In genomic region chr1:156921290-156921994, GRCm38 (mm10) we compare ENCODE assay signal across 8 mouse cellular contexts. TPM values are rescaled to one million over a fixed set of nuclear protein-coding genes. Genes with fewer than 3 reads are reported as not detected.
DNase-seq lines count a peak whose midpoint lies in the region; ATAC-seq and TF ChIP-seq lines count a peak whose summit lies in the region.

No protein-coding gene starts in this region.

- TF ChIP-seq EP300 in heart, postnatal 0 days (IDR thresholded peaks at IDR 0.05; ENCODE audit: low read depth), result no peak

- peaks cover 11% of the 10 kb centered on the region for H3K4me1 ChIP-seq in heart, postnatal 0 days (ENCODE audit: control insufficient read depth, insufficient read depth)
- no peaks in the 10 kb centered on the region for H3K4me1 ChIP-seq in forebrain, embryonic 11.5 days (replicated peaks; ENCODE audit: control insufficient read depth, insufficient read depth, low read length)

- no peaks in the 10 kb centered on the region for H3K9me3 ChIP-seq in heart, postnatal 0 days (replicated peaks; ENCODE audit: control insufficient read depth, low read length)
- no peaks in the 10 kb centered on the region for H3K9me3 ChIP-seq in forebrain, embryonic 11.5 days (ENCODE audit: control insufficient read depth, low read length)

- no peaks in the 10 kb centered on the region for H3K36me3 ChIP-seq in heart, postnatal 0 days (replicated peaks; ENCODE audit: control insufficient read depth, insufficient read depth, low read length)
- no peaks in the 10 kb centered on the region for H3K36me3 ChIP-seq in forebrain, embryonic 11.5 days (ENCODE audit: control insufficient read depth, insufficient read depth, low read length)

- peak overlapping the region; percentile 57; the same call in 1 of the 2 replicates for H3K27ac ChIP-seq in heart, postnatal 0 days (ENCODE audit: low read depth)
- H3K27ac ChIP-seq in forebrain, embryonic 11.5 days (ENCODE audit: low read depth, low read length), result no peak overlapping the region

- DNase-seq in layer of hippocampus, adult 11-12 months (ENCODE audit: low spot score), result peak; percentile 21
- no peak for DNase-seq in layer of hippocampus, adult 18-20 months (ENCODE audit: low spot score in 2 of 2)
- peak; percentile 34 for DNase-seq in MEL-GATA-1-ER (ENCODE audit: extremely low read depth, low read depth)
- no peak for DNase-seq in heart, postnatal 0 days (ENCODE audit: low spot score)
- DNase-seq in monocyte, adult 2 months (ENCODE audit: low read depth in 1 of 2, low spot score in 2 of 2), result peak; percentile 21 to 60
- DNase-seq in forebrain, embryonic 11.5 days (ENCODE audit: low spot score), result no peak
- DNase-seq in ovary, postnatal 36 days (ENCODE audit: low spot score), result no peak
- no peak for DNase-seq in left cerebral cortex, adult 8-10 months (ENCODE audit: low spot score in 2 of 2)

- no peak for ATAC-seq in heart, postnatal 0 days (ENCODE audit: insufficient read depth, low read depth)
- no peak for ATAC-seq in forebrain, embryonic 11.5 days (replicated peaks; ENCODE audit: low FRiP score)

- no peaks in the 10 kb centered on the region for H3K27me3 ChIP-seq in heart, postnatal 0 days (ENCODE audit: control insufficient read depth, insufficient read depth, low read length)
- H3K27me3 ChIP-seq in forebrain, embryonic 11.5 days (ENCODE audit: control insufficient read depth, insufficient read depth, low read length), result no peaks in the 10 kb centered on the region

- H3K9ac ChIP-seq in heart, postnatal 0 days (replicated peaks; ENCODE audit: low read depth, low read length), result peak overlapping the region; percentile 33
- no peak overlapping the region for H3K9ac ChIP-seq in forebrain, embryonic 11.5 days (ENCODE audit: low read length)

- no peak overlapping the region for H3K4me2 ChIP-seq in heart, postnatal 0 days (ENCODE audit: low read depth, low read length)
- H3K4me2 ChIP-seq in forebrain, embryonic 11.5 days (ENCODE audit: low read depth, low read length, severe bottlenecking), result no peak overlapping the region

- 55% methylated on average over 12 of the region's 12 CpGs for WGBS in heart, postnatal 0 days
- 67% methylated on average over 12 of the region's 12 CpGs for WGBS in forebrain, embryonic 11.5 days

- no peak for TF ChIP-seq CTCF in heart, postnatal 0 days (IDR thresholded peaks at IDR 0.05; ENCODE audit: low read depth)

- H3K4me3 ChIP-seq in heart, postnatal 0 days (ENCODE audit: low read depth, low read length), result no peak overlapping the region
- H3K4me3 ChIP-seq in forebrain, embryonic 11.5 days (ENCODE audit: low read depth, low read length), result no peak overlapping the region

RNA-seq across cellular contexts. Expression of gene Ralgps2, which starts 18.0 kb away (rescaled TPM):
- 10 to 100 TPM; 64.3 to 72.6 TPM for total RNA-seq in layer of hippocampus, adult 18-20 months (2021)
- total RNA-seq in heart, postnatal 0 days (2014; rRNA removed; ENCODE audit: low replicate concordance), result 24.5 and 48.0 TPM in 2 replicates
- polyA plus RNA-seq in heart, postnatal 0 days (2015; fragmentation: Nextera tagmentation; extraction: Ambion mirVana), result 34.3 and 40.0 TPM in 2 replicates
- 73.8 and 82.0 TPM in 2 replicates for polyA plus RNA-seq in forebrain, embryonic 11.5 days (2014; fragmentation: Nextera tagmentation; extraction: Ambion mirVana)
- total RNA-seq in left cerebral cortex, adult 8-10 months (2022), result 10 to 100 TPM; 34.9 to 50.6 (median 44.1) TPM

Comparison
In these comparisons a context has a peak if more than half of its experiments do, and no peak if none do; other contexts are left out.
1. DNase-seq: peak in layer of hippocampus, adult 11-12 months (single experiment), MEL-GATA-1-ER (single experiment) and monocyte, adult 2 months (2 of 2); none in layer of hippocampus, adult 18-20 months (0 of 2), heart, postnatal 0 days (single experiment), forebrain, embryonic 11.5 days (single experiment), ovary, postnatal 36 days (single experiment) and left cerebral cortex, adult 8-10 months (0 of 2).